Mouse (Mus musculus): ENCODE results near the gene Pde1b.

The Pde1b gene

GRCm38 (mm10) chr15:103502435-103503250 lies at the start of gene Pde1b:
Gene Pde1b, plus strand, starts transcription at chr15:103503034.
- peak; percentile 79 for DNase-seq

DNA sequence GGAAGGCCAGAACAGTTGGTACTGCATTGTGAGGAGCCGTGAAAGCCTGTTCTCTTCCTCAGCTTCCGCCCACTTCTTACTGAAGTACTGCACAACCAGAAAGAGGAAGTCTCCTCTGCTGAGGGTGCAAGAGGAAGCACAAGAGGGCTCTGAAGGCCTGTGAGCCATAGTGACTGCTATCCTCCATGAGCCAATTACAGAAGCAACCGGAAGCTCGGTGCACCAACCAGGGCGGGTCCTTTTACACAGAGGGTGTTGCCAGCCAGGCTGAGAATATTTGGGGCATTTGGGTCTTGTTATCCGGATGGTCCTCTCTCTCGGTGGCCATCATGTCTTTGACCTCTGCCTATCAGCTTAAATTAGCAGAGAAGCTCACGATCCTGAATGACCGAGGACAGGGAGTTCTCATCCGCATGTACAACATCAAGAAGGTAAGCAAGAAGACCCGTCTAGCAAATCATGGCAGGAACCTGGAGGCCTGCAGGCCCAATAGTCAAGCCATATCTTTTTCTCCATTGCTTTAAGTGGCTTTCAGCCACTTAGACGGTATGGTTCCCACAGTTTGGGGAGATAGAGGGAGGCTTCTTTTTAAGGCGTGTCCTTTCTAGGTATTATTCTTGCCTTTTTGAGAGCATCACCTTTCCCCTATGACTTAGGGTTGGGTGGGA lies 49.1 kb upstream of the Pde1b start, which contains the start of gene Nckap1l:
Gene Nckap1l, plus strand, starts transcription at position 244 of the 668 bp plus-strand sequence.
- no peak for DNase-seq

- DNase-seq, result no peak
Measured at GRCm38 (mm10) chr15:103454449-103454848, 48.4 kb upstream of the Pde1b start.

DNA sequence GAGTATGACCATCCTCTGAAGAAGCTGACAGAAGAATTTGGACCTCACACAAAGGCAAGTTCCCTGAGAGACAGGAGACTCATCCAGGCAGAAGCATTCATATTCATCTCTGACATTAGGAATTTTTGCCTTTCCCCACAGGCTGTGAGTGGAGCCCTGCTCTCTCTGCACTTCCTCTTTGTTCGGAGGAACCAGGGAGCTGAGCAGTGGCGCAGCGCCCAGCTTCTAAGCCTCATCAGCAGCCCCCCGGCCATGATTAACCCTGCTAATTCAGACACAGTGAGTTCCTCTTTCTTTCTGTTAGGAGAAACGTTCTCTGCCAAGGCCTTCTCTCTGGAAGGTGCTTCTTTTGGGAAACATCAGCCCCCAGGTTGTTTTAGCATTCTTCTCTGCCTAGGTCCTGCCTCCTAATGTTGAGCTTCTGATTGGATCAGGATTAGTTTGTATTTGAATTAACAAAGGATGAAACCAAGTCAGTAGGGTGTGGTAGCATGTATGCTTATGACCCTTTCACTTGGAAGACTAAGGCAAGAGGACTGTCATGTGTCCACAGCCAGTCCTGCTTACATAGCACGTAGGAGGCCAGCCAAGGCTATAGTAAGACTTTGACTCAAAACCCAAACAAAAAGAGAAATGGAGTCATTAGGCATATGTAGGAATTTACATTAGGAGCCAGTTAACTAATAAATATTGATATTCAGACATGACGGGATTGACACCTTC lies 40.1 kb upstream of the Pde1b start:
- DNase-seq, result no peak

GRCm38 (mm10) chr15:103471488-103472194 lies 31.2 kb upstream of the Pde1b start:
- no peak for DNase-seq

DNA sequence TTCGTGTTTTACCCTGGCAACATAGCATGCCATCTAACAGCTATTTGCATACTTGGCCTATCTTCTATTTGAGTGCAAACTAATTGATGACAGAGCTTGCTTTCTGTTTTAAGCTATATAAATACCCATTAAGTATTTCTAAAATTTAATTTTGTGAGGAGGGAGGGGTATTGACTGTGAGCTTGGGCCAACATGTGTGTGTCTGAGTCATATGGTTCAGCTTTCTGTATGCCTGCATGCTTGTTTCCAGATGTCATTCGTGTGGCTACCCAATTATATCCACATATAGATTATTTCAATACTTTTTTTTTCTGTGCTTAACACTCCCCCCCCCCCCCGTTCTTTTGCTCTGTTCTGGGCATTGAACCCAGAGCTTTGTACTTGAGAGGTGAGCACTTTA lies 30.6 kb upstream of the Pde1b start:
- no peak for DNase-seq

DNA sequence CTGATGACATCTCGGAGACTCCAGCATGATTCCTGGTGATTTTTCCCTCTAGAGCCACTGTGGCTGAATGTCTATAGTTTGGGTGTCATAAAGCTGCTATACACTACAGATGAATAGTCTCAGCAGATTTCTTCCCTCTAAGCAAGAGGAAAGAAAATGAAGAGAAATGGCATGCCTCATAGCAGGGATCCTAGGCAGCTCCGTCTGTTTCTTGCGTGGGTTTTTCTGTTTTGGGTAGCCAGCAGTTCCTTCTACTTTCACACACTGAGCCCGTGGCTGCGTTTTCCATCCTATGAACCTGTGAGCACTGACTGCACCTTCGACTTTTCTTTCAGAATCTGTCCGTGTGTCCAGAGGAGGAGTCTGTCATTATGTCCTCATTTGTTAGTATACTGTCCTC lies 29.7 kb upstream of the Pde1b start:
- no peak for DNase-seq

GRCm38 (mm10) chr15:103473769-103474168 lies 29.1 kb upstream of the Pde1b start:
- DNase-seq, result no peak

DNA sequence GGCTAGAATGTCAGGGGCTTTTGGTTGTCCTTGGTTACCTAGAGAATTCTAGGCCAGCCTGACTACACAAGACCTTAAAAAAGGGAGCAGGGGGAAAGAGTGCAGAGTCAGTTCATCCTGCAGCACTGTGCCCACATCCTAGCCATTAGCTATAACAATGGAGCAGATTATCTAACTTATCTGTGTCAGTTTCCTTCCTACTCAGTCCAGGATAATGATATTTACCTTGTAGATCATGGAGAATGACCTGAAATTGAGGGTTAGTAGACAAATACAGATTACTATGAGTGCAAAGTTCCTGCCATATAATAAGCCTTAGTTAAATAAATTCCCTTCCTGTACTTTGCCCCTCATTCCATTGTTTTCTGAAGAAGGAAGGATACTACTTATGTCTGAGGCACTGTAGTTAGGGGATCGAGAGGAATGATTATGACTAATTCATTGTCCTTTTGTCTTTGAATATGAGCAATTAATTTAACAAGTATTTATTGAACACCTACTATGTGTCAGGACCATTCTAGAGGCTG lies 23.7 kb upstream of the Pde1b start:
- no peak for DNase-seq

- DNase-seq, result no peak
Measured at GRCm38 (mm10) chr15:103480129-103480528, 22.7 kb upstream of the Pde1b start.

DNA sequence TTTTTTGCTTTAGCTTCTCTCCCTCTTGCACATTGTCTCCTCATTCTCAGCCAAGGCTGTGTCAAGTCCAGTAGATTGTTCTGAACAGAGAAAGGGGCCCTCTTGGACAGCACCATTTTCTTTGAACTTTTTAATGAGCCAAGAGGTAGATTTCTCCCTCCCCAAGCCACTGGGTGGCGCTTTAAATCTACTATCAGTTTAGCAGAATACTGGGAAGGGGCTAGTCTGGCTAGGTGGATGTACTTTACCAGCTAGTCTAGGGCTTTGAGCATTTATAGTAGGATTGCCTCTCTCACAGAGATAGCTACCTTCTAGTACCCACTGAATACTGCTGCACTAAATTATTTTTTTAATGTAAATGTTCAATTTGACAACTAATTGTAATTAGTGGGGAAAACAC lies 20.3 kb upstream of the Pde1b start:
- DNase-seq, result peak; percentile 86

- DNase-seq, result no peak
Measured at GRCm38 (mm10) chr15:103484490-103484889, 18.3 kb upstream of the Pde1b start.

DNA sequence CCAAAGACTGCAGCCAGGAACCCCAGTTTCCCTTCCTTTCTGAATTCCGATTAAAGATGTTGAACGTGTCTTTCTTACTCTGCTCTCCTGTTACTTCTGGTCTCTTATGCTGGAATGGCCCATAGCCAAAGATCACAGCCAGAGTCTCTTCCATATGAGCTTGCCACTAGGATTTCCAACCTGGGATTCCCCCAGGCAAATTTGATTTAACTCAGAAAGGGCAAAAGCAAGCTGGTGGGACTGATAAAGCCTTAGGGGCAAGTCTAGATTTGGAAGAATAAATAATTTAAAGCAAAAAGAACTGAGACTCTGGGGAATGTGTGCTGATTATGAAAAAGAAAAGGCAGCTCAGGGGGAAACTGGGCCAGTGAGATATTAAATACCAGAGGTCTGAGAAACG lies 17.7 kb upstream of the Pde1b start:
- DNase-seq, result no peak

GRCm38 (mm10) chr15:103486658-103487057 lies 16.2 kb upstream of the Pde1b start:
- DNase-seq, result no peak

DNA sequence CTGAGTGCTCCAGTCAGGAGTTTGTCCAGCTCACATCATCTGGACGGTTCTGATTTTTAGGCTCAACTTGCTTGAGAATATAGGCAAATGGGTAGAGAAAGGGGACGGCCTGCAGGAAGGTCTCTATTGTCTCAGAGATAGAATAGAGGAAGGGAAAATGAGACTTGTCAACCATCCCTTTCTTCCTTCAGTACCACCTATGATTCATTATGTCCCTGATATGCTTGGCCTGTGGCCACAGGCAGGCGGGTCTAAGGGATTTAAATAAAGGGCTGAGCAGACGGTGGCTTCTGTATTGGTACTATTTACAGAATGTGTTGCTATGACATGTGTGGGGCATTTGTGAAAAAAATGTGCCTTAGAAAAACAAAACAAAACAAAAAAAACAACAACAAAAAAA lies 14.5 kb upstream of the Pde1b start:
- no peak for DNase-seq

GRCm38 (mm10) chr15:103496204-103497140 lies 6.4 kb upstream of the Pde1b start:
- no peak for DNase-seq

DNA sequence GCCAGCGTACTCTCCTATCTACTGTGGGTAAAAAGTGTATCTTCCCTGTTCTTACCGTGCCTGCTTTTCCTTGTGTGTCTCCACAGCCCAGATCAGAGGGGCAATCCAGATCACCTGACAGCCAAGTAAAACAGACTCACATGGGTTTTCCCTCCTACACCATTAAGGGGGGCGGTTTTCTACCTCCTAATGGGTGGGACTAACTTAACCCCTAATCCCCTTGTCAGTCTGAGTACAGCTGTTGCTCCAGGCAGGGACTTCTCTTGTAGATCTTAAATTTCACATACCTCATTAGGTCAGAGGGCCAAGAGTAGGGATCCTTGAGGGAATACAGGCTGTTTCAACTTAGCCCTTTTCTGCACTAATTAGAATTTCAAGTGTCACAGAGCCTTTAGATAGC lies 4.7 kb upstream of the Pde1b start:
- peak; percentile 55 for DNase-seq

GRCm38 (mm10) chr15:103500723-103501122 lies 2.1 kb upstream of the Pde1b start:
- no peak for DNase-seq

- no peak for DNase-seq
Measured at GRCm38 (mm10) chr15:103501186-103501585, 1.6 kb upstream of the Pde1b start.

DNA sequence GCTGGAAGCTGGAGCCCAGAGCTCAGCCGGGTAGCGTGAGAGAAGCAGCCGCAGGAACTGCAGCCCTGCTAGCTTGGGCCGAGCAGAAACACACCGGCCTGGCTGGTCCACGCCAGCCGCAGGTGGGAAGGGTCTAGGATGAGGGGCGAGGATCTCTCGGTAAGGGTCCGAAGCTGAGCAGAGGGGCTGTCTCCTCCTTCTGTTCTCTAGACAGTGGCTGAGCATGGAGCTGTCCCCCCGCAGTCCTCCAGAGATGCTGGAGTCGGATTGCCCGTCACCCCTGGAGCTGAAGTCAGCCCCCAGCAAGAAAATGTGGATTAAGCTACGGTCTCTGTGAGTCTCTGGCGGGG lies 392 bp downstream of the Pde1b start:
- no peak for DNase-seq

DNA sequence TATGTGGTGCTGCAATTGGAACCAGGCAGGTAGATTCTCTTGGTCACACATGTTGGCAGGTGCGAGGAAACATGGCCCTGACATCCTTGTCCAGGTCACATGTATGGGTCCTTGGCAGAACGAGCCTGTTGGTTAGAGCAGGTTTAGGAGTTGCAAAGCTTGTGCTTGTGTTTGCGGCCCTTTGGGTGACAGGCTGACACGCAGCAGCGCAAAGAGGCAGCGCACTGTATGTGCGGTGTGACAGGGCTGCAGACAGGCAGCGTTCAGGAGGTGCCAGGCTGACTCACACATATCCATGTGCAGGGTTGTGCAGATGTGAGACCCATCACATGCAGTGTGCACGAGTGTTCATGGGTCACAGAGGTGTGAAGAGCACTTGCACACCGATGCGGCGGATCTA lies 826 bp downstream of the Pde1b start:
- peak; percentile 20 for DNase-seq

GRCm38 (mm10) chr15:103509317-103509716 lies 6.5 kb downstream of the Pde1b start:
- no peak for DNase-seq
